Mouse (Mus musculus) midbrain, embryonic 16.5 days (tissue): Measurements from ENCODE around the gene Gm45140. TPM values are rescaled to one million over a fixed set of nuclear protein-coding genes. Genes with fewer than 3 reads are reported as not detected.

Experiments used
- ATAC-seq: fragments of 200-750 bp; cut with Nextera tagmentation; 2 replicates; pipeline ENCODE4 v1.8.0; 2017; ENCODE audit warnings: moderate TSS enrichment
- H3K27ac ChIP-seq: fragments of 300-500 bp; sonication (generic); 2 replicates; pipeline ENCODE4 v1.5.1; 2014; ENCODE audit warnings: mild to moderate bottlenecking, low read length, mixed read lengths
- H3K27me3 ChIP-seq: fragments of 300-500 bp; sonication (generic); 2 replicates; pipeline ENCODE4 v1.6.1; 2014; ENCODE audit warnings: low read depth, low read length, mixed read lengths; ENCODE audit not compliant: control insufficient read depth, insufficient read depth
- H3K36me3 ChIP-seq: fragments of 300-500 bp; sonication (generic); 2 replicates; pipeline ENCODE4 v1.6.1; 2014; ENCODE audit warnings: mild to moderate bottlenecking, low read length, moderate library complexity, mixed read lengths; ENCODE audit not compliant: control insufficient read depth, insufficient read depth
- H3K4me1 ChIP-seq: fragments of 300-500 bp; sonication (generic); 2 replicates; pipeline ENCODE4 v1.6.1; 2014; ENCODE audit warnings: mild to moderate bottlenecking, low read length, mixed read lengths; ENCODE audit not compliant: control insufficient read depth, insufficient read depth
- H3K4me2 ChIP-seq: fragments of 300-500 bp; sonication (generic); 2 replicates; pipeline ENCODE4 v1.6.1; 2014; ENCODE audit warnings: mild to moderate bottlenecking, low read length, mixed read lengths
- H3K4me3 ChIP-seq: fragments of 300-500 bp; sonication (generic); 2 replicates; pipeline ENCODE4 v1.5.1; 2014; ENCODE audit warnings: low read depth, mild to moderate bottlenecking, low read length, moderate library complexity, mixed read lengths
- H3K9ac ChIP-seq: fragments of 300-500 bp; sonication (generic); 2 replicates; pipeline ENCODE4 v1.6.1; 2014; ENCODE audit warnings: low read depth, low read length, mixed read lengths
- H3K9me3 ChIP-seq: fragments of 300-500 bp; sonication (generic); replicated peaks from 2 replicates; pipeline ENCODE4 v1.6.1; 2014; ENCODE audit warnings: mild to moderate bottlenecking, low read length, mixed read lengths; ENCODE audit not compliant: control insufficient read depth, poor library complexity, severe bottlenecking
- WGBS: fragments of 180-500 bp; shearing (Covaris S2); extraction: QIAGEN DNeasy Blood & Tissue Kit; methylation state at CpG from one replicate; pipeline ENCODE4 v1.1.7; 2014; 5-methylcytosine and 5-hydroxymethylcytosine counted together
- polyA plus RNA-seq: library from polyadenylated mRNA; unstranded; fragments of >200 nt; fragmentation: Nextera tagmentation; extraction: Ambion mirVana; gene quantifications from 2 replicates; pipeline ENCODE4 v1.2.1, GENCODE M21; 2015

Gene Gm45140
- polyA plus RNA-seq, 1 experiment from 2014 or later: 4.0 TPM

DNA sequence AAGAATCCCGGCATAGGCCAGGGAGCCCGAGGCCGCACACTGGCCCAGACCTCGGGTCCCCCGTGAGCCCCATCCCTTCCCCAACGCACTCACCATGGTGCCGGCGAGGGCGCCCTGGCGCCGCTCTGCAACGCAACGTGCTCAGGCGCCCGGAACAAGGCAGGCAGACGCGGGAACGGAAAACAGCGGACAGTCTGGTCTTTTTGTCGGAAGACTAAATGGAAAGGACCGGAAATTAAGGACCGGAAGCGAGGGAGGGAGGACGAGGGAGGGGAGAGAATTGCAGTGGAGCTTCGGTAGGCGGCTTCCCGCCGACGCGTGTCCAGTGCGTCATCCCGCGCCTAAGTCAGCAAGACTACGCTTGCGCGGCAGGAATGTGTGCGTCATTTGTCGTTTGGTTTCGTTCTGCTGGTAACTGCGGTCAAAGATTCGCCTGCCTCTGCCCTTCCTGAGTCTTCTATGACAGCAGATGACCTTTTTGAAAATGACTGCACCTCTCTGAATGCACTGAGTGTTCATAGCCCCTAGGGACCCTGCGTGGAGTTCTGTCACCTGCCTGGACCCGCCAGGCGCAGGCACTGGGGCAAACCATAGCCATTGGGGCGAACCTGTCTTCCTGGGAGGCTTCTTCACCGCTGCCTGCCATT, 3.1 kb upstream of the Gm45140 start, which contains the start of gene Isy1:
Gene Isy1, minus strand, starts transcription at position 248 of the 647 bp plus-strand sequence.
- peaks cover 10% of the 10 kb centered on the region for H3K4me1 ChIP-seq
- no peaks in the 10 kb centered on the region for H3K27me3 ChIP-seq
- peak within 1 kb of the TSS; percentile 96 for H3K27ac ChIP-seq
- H3K9me3 ChIP-seq: no peaks in the 10 kb centered on the region
- H3K4me2 ChIP-seq: peak within 1 kb of the TSS; percentile 78
- H3K4me3 ChIP-seq: peak within 1 kb of the TSS; percentile 87
- ATAC-seq: peak; percentile 97
- under 1% methylated on average over 46 of the region's 46 CpGs for WGBS
- peak within 1 kb of the TSS; percentile 82 for H3K9ac ChIP-seq
- peaks cover 20% of the 10 kb centered on the region for H3K36me3 ChIP-seq

DNA sequence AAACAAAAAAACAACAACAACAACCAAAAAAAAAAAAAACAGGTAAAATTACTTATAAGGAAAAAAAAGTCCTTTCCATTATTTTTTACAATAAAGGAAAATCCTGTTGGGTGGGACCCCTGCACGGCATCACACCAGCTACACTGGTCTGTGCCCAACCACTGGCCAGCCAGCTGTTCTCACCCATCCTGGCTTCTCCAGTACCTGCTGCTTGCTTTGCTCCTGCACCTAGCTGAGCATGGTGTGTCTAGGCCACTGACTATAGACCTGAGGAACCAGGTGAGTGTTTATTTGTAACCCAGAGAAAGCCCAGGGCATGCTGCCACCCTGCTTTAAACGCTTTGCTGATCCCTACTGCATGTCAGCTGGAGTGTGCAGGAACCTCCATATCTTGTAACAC, 15.2 kb downstream of the Gm45140 start:
- no peak overlapping the region for H3K4me2 ChIP-seq
- H3K27ac ChIP-seq: no peak overlapping the region
- no peaks in the 10 kb centered on the region for H3K27me3 ChIP-seq
- no peak overlapping the region for H3K9ac ChIP-seq
- H3K36me3 ChIP-seq: peaks cover 52% of the 10 kb centered on the region
- WGBS: 98% methylated on average over 2 of the region's 2 CpGs
- H3K9me3 ChIP-seq: no peaks in the 10 kb centered on the region
- ATAC-seq: no peak
- H3K4me1 ChIP-seq: no peaks in the 10 kb centered on the region
- H3K4me3 ChIP-seq: no peak overlapping the region

DNA sequence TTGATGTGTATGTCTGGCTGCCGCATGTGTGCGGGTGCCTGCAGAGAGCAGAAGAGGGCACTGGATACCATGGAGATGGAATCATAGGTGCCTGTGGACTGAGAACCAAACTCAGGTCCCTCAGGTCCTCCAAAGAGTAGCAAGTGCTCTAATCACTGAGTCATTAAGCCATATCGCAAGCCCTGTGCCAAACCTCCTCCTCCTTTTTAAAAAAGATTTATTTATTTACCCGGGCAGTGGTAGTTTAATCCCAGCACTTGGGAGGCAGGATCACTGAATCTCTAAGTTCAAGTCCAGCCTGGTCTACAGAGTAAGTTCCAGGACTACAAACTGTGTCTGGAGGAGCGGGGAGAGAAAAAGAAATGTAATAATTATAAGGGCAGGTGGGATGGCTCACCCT, 21.1 kb downstream of the Gm45140 start:
- H3K27ac ChIP-seq: no peak overlapping the region
- no peak overlapping the region for H3K4me3 ChIP-seq
- no peaks in the 10 kb centered on the region for H3K27me3 ChIP-seq
- no peaks in the 10 kb centered on the region for H3K9me3 ChIP-seq
- peaks cover 13% of the 10 kb centered on the region for H3K4me1 ChIP-seq
- 93% methylated on average over 5 of the region's 5 CpGs for WGBS
- no peak overlapping the region for H3K9ac ChIP-seq
- H3K36me3 ChIP-seq: peaks cover 27% of the 10 kb centered on the region
- no peak for ATAC-seq
- H3K4me2 ChIP-seq: no peak overlapping the region

DNA sequence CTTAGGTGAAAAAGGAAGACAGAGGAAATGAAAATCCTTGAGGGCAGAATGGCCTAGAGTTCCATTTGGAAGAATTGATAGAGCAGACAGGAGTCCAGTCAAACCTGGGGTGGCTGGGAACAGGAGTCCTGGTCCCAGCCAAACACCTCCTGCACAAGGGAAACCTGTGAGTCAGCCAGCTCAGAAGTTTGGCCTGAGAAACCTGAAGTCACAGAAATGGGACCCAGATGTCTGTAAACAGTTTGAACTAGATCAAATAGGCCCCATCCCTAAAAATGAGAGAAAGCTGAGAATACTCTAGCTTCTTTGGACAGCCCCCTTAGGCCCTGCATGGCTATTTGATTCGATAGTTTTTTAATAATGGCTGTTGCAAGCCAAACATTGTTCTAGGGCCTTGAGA, 22.9 kb downstream of the Gm45140 start:
- Histone ChIP-seq H3K9ac (no peak overlapping the region; the same call in 1 of the 2 replicates), H3K4me2 (no peak overlapping the region; the same call in 1 of the 2 replicates), H3K27me3 (no peaks in the 10 kb centered on the region), H3K9me3 (no peaks in the 10 kb centered on the region), H3K36me3 (peaks cover 11% of the 10 kb centered on the region), H3K4me1 (peaks cover 13% of the 10 kb centered on the region), H3K27ac (no peak overlapping the region), H3K4me3 (no peak overlapping the region)
- no peak for ATAC-seq
- WGBS: 81% methylated on average over 1 of the region's 1 CpGs

DNA sequence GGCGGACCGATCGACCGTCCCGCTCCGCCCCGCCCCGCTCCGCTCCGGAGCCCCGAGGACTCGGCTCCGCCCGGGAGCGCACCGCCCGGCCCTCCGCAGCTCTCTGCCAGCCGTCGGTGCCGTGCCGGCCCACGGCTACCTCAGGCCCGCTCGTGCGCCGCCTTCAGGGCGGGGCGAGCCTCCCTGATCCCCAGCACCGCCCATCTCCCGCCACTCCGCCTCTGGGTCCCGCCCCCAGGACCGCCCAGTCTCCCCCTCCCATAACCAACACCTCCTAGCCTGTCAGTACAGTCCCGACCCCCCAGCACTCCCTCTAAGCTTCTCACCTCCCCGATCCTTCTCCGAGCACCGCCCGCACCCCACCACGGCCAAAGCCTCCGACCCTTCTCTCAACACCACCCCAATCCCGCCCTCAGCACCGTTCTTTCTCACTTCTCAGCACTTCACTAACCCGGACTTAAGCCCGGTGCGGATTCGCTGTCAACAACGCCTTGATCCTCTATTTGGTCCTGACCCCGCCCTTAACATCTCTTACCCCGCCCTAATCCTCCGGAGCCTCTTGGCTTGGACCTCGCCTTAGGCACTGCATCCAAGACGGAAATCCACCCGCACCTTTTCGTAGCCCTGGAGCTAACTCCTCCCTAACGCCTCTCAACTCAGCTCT, 23.8 kb downstream of the Gm45140 start, which contains the start of gene Rab43:
Gene Rab43, minus strand, starts transcription at position 490 of the 664 bp plus-strand sequence.
- Histone ChIP-seq H3K9me3 (no peaks in the 10 kb centered on the region), H3K9ac (peak within 1 kb of the TSS; percentile 82), H3K27me3 (no peaks in the 10 kb centered on the region), H3K36me3 (peaks cover 4% of the 10 kb centered on the region), H3K27ac (peak within 1 kb of the TSS; percentile 61), H3K4me3 (peak within 1 kb of the TSS; percentile 72), H3K4me2 (peak within 1 kb of the TSS; percentile 93), H3K4me1 (peaks cover 13% of the 10 kb centered on the region)
- under 1% methylated on average over 50 of the region's 56 CpGs for WGBS
- ATAC-seq: peak; percentile 98

GRCm38 (mm10) chr6:87810713-87811669, 24.6 kb downstream of the Gm45140 start:
- Histone ChIP-seq H3K27me3 (no peaks in the 10 kb centered on the region), H3K36me3 (no peaks in the 10 kb centered on the region), H3K4me1 (peaks cover 13% of the 10 kb centered on the region), H3K4me3 (peak overlapping the region; percentile 72), H3K9ac (peak overlapping the region; percentile 82), H3K27ac (peak overlapping the region; percentile 61), H3K4me2 (peak overlapping the region; percentile 93), H3K9me3 (no peaks in the 10 kb centered on the region)
- 1% methylated on average over 73 of the region's 77 CpGs for WGBS
- peak; percentile 69 for ATAC-seq

DNA sequence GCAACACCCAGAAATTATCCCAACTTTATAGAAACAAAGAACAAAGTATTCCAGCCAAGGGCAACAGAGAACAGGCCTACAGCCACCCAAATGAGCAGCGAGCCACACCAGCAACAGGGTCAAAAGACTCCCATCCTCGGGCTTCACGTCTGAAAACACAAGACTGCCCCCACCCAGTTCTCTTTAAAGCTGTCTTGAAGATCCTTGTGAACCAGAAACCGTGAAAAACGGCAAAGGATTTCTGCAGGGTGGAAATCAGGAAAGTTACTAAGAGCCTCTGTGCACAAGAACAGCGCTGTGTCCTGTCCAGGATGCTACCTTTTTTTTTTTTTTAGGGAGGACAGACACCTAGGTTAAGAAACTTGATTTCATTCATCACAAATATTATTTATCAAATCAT, 25.3 kb downstream of the Gm45140 start:
- no peak overlapping the region for H3K9ac ChIP-seq
- no peaks in the 10 kb centered on the region for H3K36me3 ChIP-seq
- 36% methylated on average over 6 of the region's 6 CpGs for WGBS
- no peaks in the 10 kb centered on the region for H3K27me3 ChIP-seq
- no peak overlapping the region for H3K27ac ChIP-seq
- peak overlapping the region; percentile 93 for H3K4me2 ChIP-seq
- H3K4me1 ChIP-seq: peaks cover 13% of the 10 kb centered on the region
- peak overlapping the region; percentile 72 for H3K4me3 ChIP-seq
- no peaks in the 10 kb centered on the region for H3K9me3 ChIP-seq
- no peak for ATAC-seq

- 89% methylated on average over 6 of the region's 6 CpGs for WGBS
- H3K36me3 ChIP-seq: no peaks in the 10 kb centered on the region
- no peaks in the 10 kb centered on the region for H3K27me3 ChIP-seq
- H3K9ac ChIP-seq: no peak overlapping the region
- no peak overlapping the region for H3K4me3 ChIP-seq
- no peak overlapping the region for H3K27ac ChIP-seq
- H3K9me3 ChIP-seq: no peaks in the 10 kb centered on the region
- H3K4me1 ChIP-seq: peaks cover 13% of the 10 kb centered on the region
- no peak overlapping the region; the same call in 1 of the 2 replicates for H3K4me2 ChIP-seq
- no peak for ATAC-seq
Measured at GRCm38 (mm10) chr6:87809651-87810161, 25.9 kb downstream of the Gm45140 start.
